Mouse (Mus musculus) forebrain, postnatal 0 days (tissue): ENCODE measurements around the gene Fars2. TPM values are rescaled to one million over a fixed set of nuclear protein-coding genes. Genes with fewer than 3 reads are reported as not detected.

Source experiments
- ATAC-seq: fragments of 200-750 bp; cut with Nextera tagmentation; 2 replicates; pipeline ENCODE4 v1.8.0; 2017; ENCODE audit warnings: mild to moderate bottlenecking, moderate library complexity
- DNase-seq: peaks from one replicate; pipeline ENCODE4 v3.0.0-alpha.2; 2015
- H3K27ac ChIP-seq: fragments of 300-500 bp; sonication (generic); 2 replicates; pipeline ENCODE4 v1.5.1; 2014; ENCODE audit warnings: low read depth, mild to moderate bottlenecking, antibody characterized with exemption, low read length, moderate library complexity, mixed read lengths
- H3K27me3 ChIP-seq: fragments of 300-500 bp; sonication (generic); 2 replicates; pipeline ENCODE4 v1.6.1; 2014; ENCODE audit warnings: mild to moderate bottlenecking, low read length, mixed read lengths; ENCODE audit not compliant: insufficient read depth
- H3K36me3 ChIP-seq: fragments of 300-500 bp; sonication (generic); 2 replicates; pipeline ENCODE4 v1.6.1; 2014; ENCODE audit warnings: mild to moderate bottlenecking, moderate library complexity; ENCODE audit not compliant: insufficient read depth
- H3K4me1 ChIP-seq: fragments of 300-500 bp; sonication (generic); 2 replicates; pipeline ENCODE4 v1.6.1; 2014; ENCODE audit warnings: antibody characterized with exemption; ENCODE audit not compliant: insufficient read depth
- H3K4me2 ChIP-seq: fragments of 300-500 bp; sonication (generic); 2 replicates; pipeline ENCODE4 v1.6.1; 2014; ENCODE audit warnings: low read depth, mild to moderate bottlenecking, moderate library complexity
- H3K4me3 ChIP-seq: fragments of 300-500 bp; sonication (generic); 2 replicates; pipeline ENCODE4 v1.5.1; 2014; ENCODE audit warnings: low read depth, low read length, mixed read lengths
- H3K9ac ChIP-seq: fragments of 300-500 bp; sonication (generic); 2 replicates; pipeline ENCODE4 v1.6.1; 2014; ENCODE audit warnings: mild to moderate bottlenecking
- H3K9me3 ChIP-seq: fragments of 300-500 bp; sonication (generic); 2 replicates; pipeline ENCODE4 v1.6.1; 2016; ENCODE audit warnings: low read length
- CTCF ChIP-seq: sonication (generic); IDR thresholded peaks from 2 replicates; pipeline ENCODE4 v1.5.1; 2016; ENCODE audit warnings: antibody characterized with exemption, control low read depth, low read depth
- WGBS: fragments of 180-500 bp; shearing (Covaris S2); extraction: QIAGEN DNeasy Blood & Tissue Kit; methylation state at CpG from one replicate; pipeline ENCODE4 v1.1.7; 2014; 5-methylcytosine and 5-hydroxymethylcytosine counted together
- polyA plus RNA-seq: library from polyadenylated mRNA; unstranded; fragments of >200 nt; fragmentation: Nextera tagmentation; extraction: Ambion mirVana; gene quantifications from 2 replicates; pipeline ENCODE4 v1.2.1, GENCODE M21; 2015
- total RNA-seq: library from RNA; depleted of rRNA; stranded (reverse); fragments of >200 nt; gene quantifications from 2 replicates; pipeline ENCODE4 v1.2.3, GENCODE M21; 2014

Fars2 gene
- total and polyA plus RNA-seq, 2 experiments from 2014 or later, result 29.9 to 35.5 TPM

GRCm38 (mm10) chr13:36577916-36578568 is 460.8 kb downstream of the Fars2 start:
- DNase-seq (no peak), ATAC-seq (peak; percentile 6; the same call in 1 of the 2 replicates)
- Histone ChIP-seq H3K4me3 (peak overlapping the region; percentile 49), H3K9me3 (no peaks in the 10 kb centered on the region), H3K36me3 (no peaks in the 10 kb centered on the region), H3K27me3 (no peaks in the 10 kb centered on the region), H3K9ac (no peak overlapping the region), H3K4me2 (peak overlapping the region; percentile 51), H3K27ac (0 out of 2 replicates have a peak overlapping the region, but pooled peaks have one; percentile 17), H3K4me1 (peaks cover 7% of the 10 kb centered on the region; the same call in 1 of the 2 replicates)
- 42% methylated on average over 7 of the region's 7 CpGs for WGBS
- TF ChIP-seq CTCF, result no peak

GRCm38 (mm10) chr13:36578569-36579333 is 461.5 kb downstream of the Fars2 start:
- no peaks in the 10 kb centered on the region for H3K9me3 ChIP-seq
- peak overlapping the region; percentile 58 for H3K9ac ChIP-seq
- H3K4me2 ChIP-seq, result peak overlapping the region; percentile 51
- DNase-seq (peak; percentile 94), ATAC-seq (peak; percentile 99)
- H3K27me3 ChIP-seq, result no peaks in the 10 kb centered on the region
- WGBS, result 4% methylated on average over 41 of the region's 41 CpGs
- H3K36me3 ChIP-seq, result no peaks in the 10 kb centered on the region
- H3K4me1 ChIP-seq, result peaks cover 13% of the 10 kb centered on the region; the same call in 1 of the 2 replicates
- TF ChIP-seq CTCF, result peak; percentile 58
- peak overlapping the region; percentile 76 for H3K27ac ChIP-seq
- peak overlapping the region; percentile 49 for H3K4me3 ChIP-seq

GRCm38 (mm10) chr13:36582406-36583070 is 465.3 kb downstream of the Fars2 start:
- H3K27me3 ChIP-seq, result no peaks in the 10 kb centered on the region
- H3K27ac ChIP-seq, result no peak overlapping the region
- 9% methylated on average over 10 of the region's 10 CpGs for WGBS
- 0 out of 2 replicates have a peak overlapping the region, but pooled peaks have one; percentile 17 for H3K4me2 ChIP-seq
- peaks cover 15% of the 10 kb centered on the region; the same call in 1 of the 2 replicates for H3K4me1 ChIP-seq
- 0 out of 2 replicates have a peak overlapping the region, but pooled peaks have one; percentile 6 for H3K9ac ChIP-seq
- H3K4me3 ChIP-seq, result no peak overlapping the region
- H3K9me3 ChIP-seq, result 0 out of 2 replicates have a peak, but pooled peaks cover 4% of the 10 kb centered on the region
- 0 out of 2 replicates have a peak, but pooled peaks have one; percentile 14 for TF ChIP-seq CTCF
- peak; percentile 46 for DNase-seq
- ATAC-seq, result no peak
- no peaks in the 10 kb centered on the region for H3K36me3 ChIP-seq

- no peak for DNase-seq
- Histone ChIP-seq H3K4me1 (peaks cover 12% of the 10 kb centered on the region; the same call in 1 of the 2 replicates), H3K27me3 (no peaks in the 10 kb centered on the region), H3K36me3 (no peaks in the 10 kb centered on the region), H3K27ac (no peak overlapping the region), H3K4me3 (no peak overlapping the region), H3K9me3 (0 out of 2 replicates have a peak, but pooled peaks cover 4% of the 10 kb centered on the region), H3K4me2 (0 out of 2 replicates have a peak overlapping the region, but pooled peaks have one; percentile 11), H3K9ac (no peak overlapping the region)
- WGBS, result 14% methylated on average over 16 of the region's 16 CpGs
- no peak for TF ChIP-seq CTCF
- ATAC-seq, result no peak
Measured at GRCm38 (mm10) chr13:36583481-36584151, 466.4 kb downstream of the Fars2 start.

- WGBS, result 58% methylated on average over 7 of the region's 7 CpGs
- H3K27ac ChIP-seq, result no peak overlapping the region
- no peaks in the 10 kb centered on the region for H3K36me3 ChIP-seq
- no peak overlapping the region for H3K9ac ChIP-seq
- no peak overlapping the region for H3K4me2 ChIP-seq
- 0 out of 2 replicates have a peak, but pooled peaks cover 4% of the 10 kb centered on the region for H3K9me3 ChIP-seq
- ATAC-seq (no peak), DNase-seq (no peak)
- no peak for TF ChIP-seq CTCF
- H3K4me3 ChIP-seq, result no peak overlapping the region
- H3K27me3 ChIP-seq, result no peaks in the 10 kb centered on the region
- peaks cover 12% of the 10 kb centered on the region; the same call in 1 of the 2 replicates for H3K4me1 ChIP-seq
Measured at GRCm38 (mm10) chr13:36584197-36584596, 467.0 kb downstream of the Fars2 start.

- ATAC-seq (no peak), DNase-seq (no peak)
- H3K9me3 ChIP-seq, result 0 out of 2 replicates have a peak, but pooled peaks cover 4% of the 10 kb centered on the region
- no peak overlapping the region for H3K4me2 ChIP-seq
- H3K36me3 ChIP-seq, result no peaks in the 10 kb centered on the region
- no peak for TF ChIP-seq CTCF
- H3K4me1 ChIP-seq, result no peaks in the 10 kb centered on the region
- H3K27me3 ChIP-seq, result no peaks in the 10 kb centered on the region
- WGBS, result 23% methylated on average over 4 of the region's 4 CpGs
- no peak overlapping the region for H3K4me3 ChIP-seq
- H3K27ac ChIP-seq, result no peak overlapping the region
- H3K9ac ChIP-seq, result no peak overlapping the region
Measured at GRCm38 (mm10) chr13:36589092-36589491, 471.9 kb downstream of the Fars2 start.
